Mouse (Mus musculus): ENCODE results near the gene Kbtbd13.

Gene Kbtbd13

GRCm38 (mm10) chr9:65393606-65394005 lies 2.2 kb upstream of the Kbtbd13 start:
- no peak for DNase-seq (ENCODE audit: low spot score)

DNA sequence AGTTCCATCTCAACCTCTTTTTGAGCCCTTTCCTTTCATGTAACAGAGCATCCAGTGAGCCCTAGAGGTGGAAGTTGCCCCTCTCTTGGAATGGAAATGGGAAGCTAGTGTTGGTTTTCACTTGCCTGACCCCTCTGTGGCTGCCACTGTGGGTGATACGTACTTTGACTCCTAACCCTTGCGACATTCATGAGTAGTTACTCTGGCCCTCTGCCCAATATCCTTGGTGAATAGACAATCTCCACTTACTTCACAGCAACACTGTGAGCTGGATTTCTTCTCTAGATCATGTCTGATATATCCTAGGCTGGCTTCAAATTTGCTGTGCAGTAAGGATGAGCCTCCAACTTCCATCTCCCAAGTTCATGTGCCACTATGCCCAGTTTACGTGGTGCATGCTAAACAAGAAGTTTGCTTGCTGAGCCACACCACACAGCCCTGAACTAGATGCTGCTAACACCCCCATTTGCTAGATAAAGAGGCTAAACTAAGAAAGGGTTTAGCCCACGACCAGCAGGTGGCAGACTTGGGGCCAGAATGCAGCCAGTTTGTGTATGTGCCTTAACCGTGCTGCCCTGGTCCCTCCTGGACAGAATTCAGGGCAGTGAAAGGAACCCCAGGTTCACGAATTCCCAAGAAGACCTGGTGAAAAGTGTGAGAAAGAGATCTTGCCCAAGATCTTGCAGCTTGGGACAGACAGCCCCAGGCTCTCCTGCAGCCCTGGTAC lies 1.3 kb upstream of the Kbtbd13 start:
- DNase-seq (ENCODE audit: low spot score), result no peak

DNA sequence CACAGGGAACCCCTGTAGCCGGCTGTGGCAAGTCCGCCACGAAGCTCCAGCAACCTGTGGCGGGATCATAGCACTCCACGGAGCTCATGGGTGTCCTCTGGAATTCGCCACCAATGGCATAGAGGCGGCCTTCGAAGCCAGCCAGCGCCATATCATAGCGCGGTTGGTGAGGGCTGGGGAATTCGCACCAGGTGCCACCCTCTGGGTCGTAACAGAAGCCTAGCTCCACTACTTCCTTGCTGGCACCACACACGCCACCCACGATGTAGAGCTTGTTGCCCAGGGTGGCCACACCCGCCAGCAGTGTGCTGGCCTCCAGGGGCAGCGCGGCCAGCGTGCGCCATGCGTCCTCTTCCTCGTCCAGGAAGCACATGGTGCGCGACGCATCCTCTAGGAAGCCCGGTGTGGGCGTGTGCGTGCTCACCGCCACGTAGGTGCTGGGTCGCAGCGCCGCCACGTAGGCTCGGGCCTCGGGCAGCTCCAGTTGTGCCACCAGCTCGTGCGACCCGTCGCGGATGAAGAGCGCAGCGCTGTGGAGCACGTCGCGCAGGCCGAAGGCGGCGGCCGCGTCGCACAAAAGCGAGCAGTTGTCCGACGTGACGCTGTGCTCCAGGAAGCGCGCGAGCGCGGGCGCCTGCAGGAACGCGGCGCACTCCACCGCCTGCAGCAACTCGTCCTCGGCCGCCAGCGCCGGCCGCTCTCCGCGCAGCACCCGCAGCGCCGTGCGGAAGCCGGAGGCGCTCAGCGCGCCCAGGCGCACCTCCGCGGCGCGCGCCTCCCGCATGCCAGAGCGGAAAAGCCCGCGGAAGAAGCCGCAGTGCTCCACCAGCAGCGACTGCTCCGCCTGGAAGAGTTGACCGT lies 470 bp downstream of the Kbtbd13 start:
- DNase-seq (ENCODE audit: low spot score), result no peak

GRCm38 (mm10) chr9:65386373-65387140 lies 4.9 kb downstream of the Kbtbd13 start:
- no peak for DNase-seq (ENCODE audit: low spot score)

DNA sequence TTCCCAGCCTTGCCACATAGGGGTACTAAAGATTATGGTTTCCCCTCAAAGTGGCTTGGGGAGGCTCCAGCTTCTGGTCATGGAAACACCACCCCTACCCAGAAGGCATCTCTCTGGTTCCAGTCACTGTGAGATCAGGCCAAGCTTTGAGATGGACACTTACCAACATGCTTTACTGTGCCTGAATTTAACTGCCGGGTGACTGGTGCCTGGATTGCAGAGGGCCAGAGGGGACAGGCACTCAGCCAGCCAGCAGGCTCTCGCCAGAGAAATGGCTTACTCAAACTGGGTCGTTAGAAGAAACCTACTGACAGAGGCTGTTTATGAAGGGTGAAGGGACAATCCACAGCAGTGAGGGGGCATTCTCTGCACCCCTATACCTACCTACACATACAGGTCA lies 7.2 kb downstream of the Kbtbd13 start:
- no peak for DNase-seq (ENCODE audit: low spot score)

DNA sequence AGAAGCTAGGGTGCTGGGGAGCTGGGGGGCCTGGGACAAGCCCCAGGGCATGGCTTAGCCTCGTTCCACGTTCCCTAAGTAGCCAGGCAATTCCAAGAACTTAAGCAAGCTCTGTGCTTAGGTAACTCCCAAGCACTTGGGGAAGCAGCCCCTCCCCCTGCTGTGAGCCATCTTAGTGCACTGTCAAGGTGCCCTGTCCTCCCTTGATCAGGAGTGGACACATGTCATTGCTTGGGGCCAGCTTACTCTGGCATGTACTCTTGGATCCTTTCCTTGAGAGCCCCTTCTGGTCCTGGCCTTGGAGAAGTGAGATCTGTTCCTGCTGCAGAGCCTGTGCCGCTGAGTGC lies 8.7 kb downstream of the Kbtbd13 start:
- no peak for DNase-seq (ENCODE audit: low spot score)

GRCm38 (mm10) chr9:65382031-65382750 lies 9.3 kb downstream of the Kbtbd13 start:
- DNase-seq (ENCODE audit: low spot score), result no peak

DNA sequence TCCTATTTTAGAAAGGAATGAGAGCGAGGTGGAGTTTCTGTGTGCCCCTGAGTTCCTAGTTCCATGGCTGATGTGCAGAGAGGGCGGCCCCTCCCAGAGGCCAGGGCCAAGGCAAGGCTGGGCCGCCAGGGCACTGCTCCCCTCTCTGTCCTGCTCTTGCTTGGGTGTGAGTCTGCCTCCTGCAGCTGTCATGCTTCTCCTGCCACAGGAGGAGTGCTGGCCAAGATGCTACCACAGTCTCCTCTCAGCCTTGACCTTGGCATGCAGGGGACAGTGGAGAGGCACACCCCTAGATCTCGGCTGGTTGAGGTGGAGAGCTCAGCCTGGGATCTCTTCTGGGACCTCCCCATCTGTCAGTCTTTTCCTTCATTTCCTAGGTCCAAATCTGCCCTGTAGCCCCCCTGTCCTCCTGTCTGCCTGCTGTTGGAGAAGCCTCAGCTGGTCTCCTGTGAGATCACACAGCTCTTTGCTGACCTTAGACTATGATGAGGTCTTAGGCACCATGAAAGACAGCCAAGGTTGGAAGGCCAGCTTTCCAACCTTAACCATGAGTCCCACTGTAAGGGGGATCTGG lies 10.3 kb downstream of the Kbtbd13 start:
- DNase-seq (ENCODE audit: low spot score), result no peak

DNA sequence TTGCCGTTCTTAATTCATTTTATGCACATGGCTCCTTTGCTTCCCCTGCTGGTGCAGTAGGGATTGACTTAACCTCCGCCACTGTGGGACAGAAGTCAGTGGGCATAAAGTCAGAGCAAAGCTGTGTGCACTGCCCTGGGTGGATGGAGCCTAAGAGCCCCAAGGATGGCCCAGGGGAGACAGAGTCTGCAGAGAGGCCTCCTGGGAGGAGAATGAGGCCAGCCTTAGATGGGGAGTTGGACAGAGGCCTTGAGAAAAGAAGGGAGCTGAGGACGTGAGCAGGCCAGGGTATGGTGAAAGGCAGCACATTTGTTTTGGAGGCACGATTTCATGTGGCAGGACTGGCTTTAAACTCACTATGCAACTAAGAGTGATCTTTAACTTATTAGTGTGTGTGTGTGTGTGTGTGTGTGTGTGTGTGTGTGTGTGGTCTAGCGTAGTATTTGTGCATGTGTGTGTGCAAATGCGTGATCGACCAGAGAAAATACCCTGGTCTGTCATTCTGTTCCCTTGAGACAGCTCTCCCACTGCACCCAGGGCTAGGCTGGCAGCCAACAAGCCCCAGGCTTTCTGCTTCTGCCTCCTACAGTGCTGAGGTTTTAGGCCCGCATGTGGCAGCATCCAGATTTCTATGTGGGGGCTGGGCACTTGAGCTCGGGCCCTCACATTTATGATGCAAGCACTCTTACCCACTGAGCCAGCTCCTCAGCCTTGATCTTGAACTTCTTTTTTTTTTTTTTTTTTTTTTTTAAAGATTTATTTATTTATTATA lies 16.1 kb downstream of the Kbtbd13 start:
- DNase-seq (ENCODE audit: low spot score), result no peak

DNA sequence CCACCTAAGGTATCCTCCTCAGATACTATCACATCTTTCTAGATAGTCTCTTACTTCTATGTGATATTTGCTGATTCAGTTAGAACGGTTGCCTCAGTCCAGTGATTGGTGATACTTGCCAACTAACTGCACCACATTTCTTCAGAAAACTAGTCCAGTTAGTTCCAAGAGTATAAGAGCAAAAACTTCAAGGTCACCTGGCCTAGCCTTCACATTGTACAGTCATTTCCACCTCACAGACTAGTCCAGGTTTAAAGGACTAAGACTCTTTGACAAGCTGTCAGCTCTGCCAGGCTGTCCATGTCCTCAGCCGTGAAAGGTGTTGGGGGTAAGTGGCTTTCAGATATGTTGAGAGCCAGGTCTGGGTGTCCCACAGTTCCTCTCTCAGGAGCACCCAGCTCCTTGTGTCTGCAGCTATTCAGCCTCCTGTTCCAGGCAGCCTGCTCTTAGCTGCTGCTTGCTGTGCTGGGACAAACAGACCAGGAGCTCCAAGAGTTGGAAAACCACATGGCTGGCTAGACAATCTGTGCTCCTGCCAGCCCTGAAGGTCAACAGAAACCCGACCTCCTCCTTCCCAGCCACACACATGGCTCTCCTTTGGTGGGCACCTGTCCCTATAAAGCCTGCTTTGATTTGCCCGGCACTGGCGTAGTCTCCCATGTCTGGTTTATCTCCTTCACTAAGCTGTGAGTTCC lies 16.8 kb downstream of the Kbtbd13 start:
- DNase-seq (ENCODE audit: low spot score), result no peak

DNA sequence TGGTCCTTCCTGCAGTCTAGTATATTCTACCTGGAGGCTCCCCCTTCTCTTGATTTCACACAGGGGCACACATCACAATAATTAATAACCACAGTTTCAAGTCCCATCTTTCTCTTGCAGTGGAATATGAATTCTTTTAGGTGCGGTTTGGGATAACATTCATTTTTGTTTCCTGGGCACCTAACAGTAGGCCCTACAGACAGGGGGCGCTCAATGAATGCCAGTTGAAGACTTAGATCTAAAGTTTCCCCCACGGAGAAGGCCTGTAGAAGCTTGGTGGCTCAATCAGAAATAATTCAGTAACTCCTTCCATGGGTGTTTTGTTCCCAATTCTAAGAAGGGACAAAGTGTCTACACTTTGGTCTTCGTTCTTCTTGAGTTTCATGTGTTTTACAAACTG lies 19.0 kb downstream of the Kbtbd13 start:
- DNase-seq (ENCODE audit: low spot score), result no peak

GRCm38 (mm10) chr9:65371756-65372155 lies 19.7 kb downstream of the Kbtbd13 start:
- DNase-seq (ENCODE audit: low spot score), result no peak

- DNase-seq (ENCODE audit: low spot score), result no peak
These were observed 25.7 kb downstream of the Kbtbd13 start for GRCm38 (mm10) chr9:65365721-65366120.

GRCm38 (mm10) chr9:65363684-65364083 lies 27.8 kb downstream of the Kbtbd13 start:
- DNase-seq (ENCODE audit: low spot score), result no peak

DNA sequence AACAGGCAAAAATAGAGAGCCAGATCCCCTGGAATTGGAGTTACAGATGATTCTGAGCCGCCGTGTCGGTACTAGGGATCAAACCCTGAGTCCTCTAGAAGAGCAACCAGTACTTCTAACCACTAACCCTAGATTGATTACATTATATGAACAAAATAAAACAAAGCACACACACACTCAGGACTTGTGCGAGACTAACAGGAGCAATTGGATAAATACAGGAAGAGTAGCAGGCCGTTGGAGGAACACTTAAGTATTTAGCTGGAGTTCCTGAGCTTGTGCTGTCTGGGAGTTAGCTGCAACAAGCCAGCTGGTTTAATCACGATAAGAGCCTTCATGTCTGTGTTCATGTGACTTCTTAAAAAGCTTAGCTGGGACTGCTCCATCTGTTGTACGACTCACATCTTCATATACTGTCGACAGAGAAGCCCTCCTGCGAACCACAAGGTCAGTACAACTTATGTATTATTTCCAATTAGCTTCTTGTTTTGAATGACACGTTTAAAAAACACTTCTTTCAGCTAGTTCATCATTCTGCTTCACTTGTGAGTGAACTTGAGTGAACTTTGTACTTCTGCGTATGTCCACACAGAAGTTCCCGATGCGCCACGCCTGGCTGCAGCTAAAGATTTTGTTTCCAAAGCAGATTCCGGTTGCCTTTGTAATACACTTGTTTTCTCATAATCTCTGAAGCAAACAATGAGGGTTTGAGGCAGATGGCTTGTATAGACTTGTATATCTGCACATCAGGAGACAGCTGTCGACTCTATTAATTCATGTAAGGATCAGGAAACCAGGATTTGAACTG lies 30.6 kb downstream of the Kbtbd13 start, which contains the start of gene Ubap1l:
Gene Ubap1l (plus strand): TSS at position 401 of the 808 bp plus-strand sequence.
- DNase-seq (ENCODE audit: low spot score), result no peak

GRCm38 (mm10) chr9:65358956-65359480 lies 32.4 kb downstream of the Kbtbd13 start:
- DNase-seq (ENCODE audit: low spot score), result no peak

- DNase-seq (ENCODE audit: low spot score), result no peak
These were observed 34.5 kb downstream of the Kbtbd13 start for GRCm38 (mm10) chr9:65356971-65357370.

- DNase-seq (ENCODE audit: low spot score), result no peak
These were observed 34.9 kb downstream of the Kbtbd13 start for GRCm38 (mm10) chr9:65356561-65356960.

- no peak for DNase-seq (ENCODE audit: low spot score)
These were observed 38.2 kb downstream of the Kbtbd13 start for GRCm38 (mm10) chr9:65353251-65353650.

Measured in urinary bladder, postnatal 10 days (tissue).